Comparison of ENCODE assay signal across 27 mouse cellular contexts in genomic region chr12:119169143-119169542, GRCm38 (mm10).
A peak's percentile ranks its signal among the peaks of the same experiment; 100 is the strongest.
DNase-seq lines count a peak whose midpoint lies in the region; ATAC-seq and TF ChIP-seq lines count a peak whose summit lies in the region.
"Had no signal": no experiment of that assay in that cellular context is flagged by ENCODE, and none has a peak within 500 bp of the region (broad histone marks: within the 10 kb centered on the region; RNA-seq: fewer than 3 reads in every experiment).

No protein-coding gene starts in this region.

- no peaks in the 10 kb centered on the region for H3K27me3 ChIP-seq in embryonic facial prominence, embryonic 14.5 days (replicated peaks; ENCODE audit: control insufficient read depth, insufficient read depth, low read length)
- no peaks in the 10 kb centered on the region for H3K27me3 ChIP-seq in embryonic facial prominence, embryonic 10.5 days (replicated peaks; ENCODE audit: low read depth, poor library complexity, severe bottlenecking)
- no peaks in the 10 kb centered on the region for H3K27me3 ChIP-seq in lung, embryonic 15.5 days
- H3K27me3 ChIP-seq: CH12.LX; embryonic facial prominence, embryonic 12.5 days; forebrain, embryonic 15.5 days; hindbrain, embryonic 13.5 days; limb, embryonic 12.5 days; liver, embryonic 12.5 days; neural tube, embryonic 12.5 days had no signal

- H3K4me2 ChIP-seq in embryonic facial prominence, embryonic 14.5 days (ENCODE audit: low read depth, low read length), result no peak overlapping the region
- no peak overlapping the region for H3K4me2 ChIP-seq in lung, embryonic 15.5 days
- H3K4me2 ChIP-seq: embryonic facial prominence, embryonic 12.5 days; forebrain, embryonic 15.5 days; heart, embryonic 11.5 days; hindbrain, embryonic 13.5 days; limb, embryonic 12.5 days; liver, embryonic 12.5 days; midbrain, embryonic 11.5 days; neural tube, embryonic 12.5 days had no signal

- TF ChIP-seq POLR2A in brain, embryonic 14.5 days (IDR thresholded peaks at IDR 0.05; ENCODE audit: borderline replicate concordance, extremely low read depth, insufficient read depth, insufficient read length, poor library complexity, severe bottlenecking), result no peak

- H3K9ac ChIP-seq in embryonic facial prominence, embryonic 14.5 days (ENCODE audit: low read depth, low read length), result no peak overlapping the region
- H3K9ac ChIP-seq in lung, embryonic 15.5 days, result no peak overlapping the region
- H3K9ac ChIP-seq: embryonic facial prominence, embryonic 12.5 days; forebrain, embryonic 15.5 days; hindbrain, embryonic 13.5 days; limb, embryonic 12.5 days; liver, embryonic 12.5 days; liver, postnatal 0 days; neural tube, embryonic 12.5 days had no signal

- peak; percentile 13 for DNase-seq in embryonic facial prominence, embryonic 14.5 days (ENCODE audit: low spot score)
- DNase-seq in embryonic facial prominence, embryonic 10.5 days (ENCODE audit: low spot score), result no peak
- peak; percentile 17 for DNase-seq in kidney, postnatal 14 days
- DNase-seq in kidney, adult 11 months, result no peak
- DNase-seq in lung, postnatal 25 days (ENCODE audit: low spot score), result no peak
- peak; percentile 10 for DNase-seq in brain, embryonic 14.5 days (ENCODE audit: low read depth)
- DNase-seq in layer of hippocampus, adult 2 months (ENCODE audit: low spot score in 2 of 2), result no peak
- DNase-seq: adrenal gland, adult 8-10 months; cerebellum, adult 9-10 months; cerebellum, postnatal 36 days; gastrocnemius, postnatal 25 days; heart, adult 11 months; heart, postnatal 36 days; liver, postnatal 0 days; right cerebral cortex, postnatal 14 days had no signal

- WGBS in embryonic facial prominence, embryonic 14.5 days, result 50% methylated on average over 3 of the region's 3 CpGs
- WGBS in embryonic facial prominence, embryonic 10.5 days, result 59% methylated on average over 3 of the region's 3 CpGs
- WGBS in lung, embryonic 15.5 days, result 35% methylated on average over 3 of the region's 3 CpGs

- ATAC-seq in embryonic facial prominence, embryonic 14.5 days (ENCODE audit: low read depth), result no peak
- peak; percentile 48; the same call in 1 of the 2 replicates for ATAC-seq in lung, embryonic 15.5 days (ENCODE audit: borderline replicate concordance, extremely low read depth, low FRiP score, low TSS enrichment)
- ATAC-seq: forebrain, embryonic 15.5 days; liver, embryonic 12.5 days; liver, postnatal 0 days; midbrain, embryonic 16.5 days had no signal

- TF ChIP-seq CTCF in brain, embryonic 14.5 days (IDR thresholded peaks at IDR 0.05; ENCODE audit: borderline replicate concordance, extremely low read depth, insufficient read depth, insufficient read length), result no peak
- no peak for TF ChIP-seq CTCF in layer of hippocampus, adult 2 months (conservative IDR thresholded peaks at IDR 0.05)

- no peak overlapping the region for H3K27ac ChIP-seq in embryonic facial prominence, embryonic 14.5 days (replicated peaks; ENCODE audit: low read depth, low read length)
- H3K27ac ChIP-seq in embryonic facial prominence, embryonic 10.5 days (replicated peaks), result no peak overlapping the region
- H3K27ac ChIP-seq in lung, embryonic 15.5 days, result no peak overlapping the region
- no peak overlapping the region for H3K27ac ChIP-seq in layer of hippocampus, adult 2 months
- H3K27ac ChIP-seq: embryonic facial prominence, embryonic 12.5 days; forebrain, embryonic 10.5 days; forebrain, embryonic 15.5 days; hindbrain, embryonic 13.5 days; limb, embryonic 12.5 days; liver, embryonic 12.5 days; neural tube, embryonic 12.5 days had no signal

- no peaks in the 10 kb centered on the region for H3K9me3 ChIP-seq in embryonic facial prominence, embryonic 14.5 days (ENCODE audit: control insufficient read depth, low read length)
- H3K9me3 ChIP-seq in embryonic facial prominence, embryonic 10.5 days, result no peaks in the 10 kb centered on the region
- no peaks in the 10 kb centered on the region for H3K9me3 ChIP-seq in lung, embryonic 15.5 days
- H3K9me3 ChIP-seq: embryonic facial prominence, embryonic 12.5 days; forebrain, embryonic 10.5 days; forebrain, embryonic 15.5 days; hindbrain, embryonic 13.5 days; limb, embryonic 12.5 days; liver, embryonic 12.5 days; neural tube, embryonic 12.5 days had no signal

- no peaks in the 10 kb centered on the region for H3K4me1 ChIP-seq in embryonic facial prominence, embryonic 14.5 days (ENCODE audit: control insufficient read depth, insufficient read depth, low read length)
- H3K4me1 ChIP-seq in embryonic facial prominence, embryonic 10.5 days, result no peaks in the 10 kb centered on the region
- H3K4me1 ChIP-seq in lung, embryonic 15.5 days, result peaks cover 6% of the 10 kb centered on the region
- H3K4me1 ChIP-seq: embryonic facial prominence, embryonic 12.5 days; liver, embryonic 12.5 days; neural tube, embryonic 12.5 days had no signal

- peaks cover 11% of the 10 kb centered on the region; the same call in 1 of the 2 replicates for H3K36me3 ChIP-seq in embryonic facial prominence, embryonic 14.5 days (ENCODE audit: control insufficient read depth, insufficient read depth, low read length)
- peaks cover 31% of the 10 kb centered on the region for H3K36me3 ChIP-seq in embryonic facial prominence, embryonic 10.5 days (replicated peaks)
- H3K36me3 ChIP-seq in lung, embryonic 15.5 days, result no peaks in the 10 kb centered on the region
- H3K36me3 ChIP-seq: liver, embryonic 12.5 days had no signal

- H3K4me3 ChIP-seq in embryonic facial prominence, embryonic 14.5 days (ENCODE audit: low read depth, low read length), result no peak overlapping the region
- no peak overlapping the region for H3K4me3 ChIP-seq in embryonic facial prominence, embryonic 10.5 days
- no peak overlapping the region for H3K4me3 ChIP-seq in lung, embryonic 15.5 days
- H3K4me3 ChIP-seq in layer of hippocampus, adult 2 months, result no peak overlapping the region
- H3K4me3 ChIP-seq: embryonic facial prominence, embryonic 12.5 days; forebrain, embryonic 10.5 days; forebrain, embryonic 15.5 days; hindbrain, embryonic 13.5 days; limb, embryonic 12.5 days; liver, embryonic 12.5 days; neural tube, embryonic 12.5 days had no signal

Comparison
In these comparisons a context has a peak if more than half of its experiments do, and no peak if none do; other contexts are left out.
1. DNase-seq: peak in embryonic facial prominence, embryonic 14.5 days (single experiment), kidney, postnatal 14 days (single experiment) and brain, embryonic 14.5 days (single experiment); none in embryonic facial prominence, embryonic 10.5 days (single experiment), kidney, adult 11 months (single experiment), lung, postnatal 25 days (single experiment) and layer of hippocampus, adult 2 months (0 of 2).